ENCODE assay signal across 8 mouse cellular contexts in the genomic region with DNA sequence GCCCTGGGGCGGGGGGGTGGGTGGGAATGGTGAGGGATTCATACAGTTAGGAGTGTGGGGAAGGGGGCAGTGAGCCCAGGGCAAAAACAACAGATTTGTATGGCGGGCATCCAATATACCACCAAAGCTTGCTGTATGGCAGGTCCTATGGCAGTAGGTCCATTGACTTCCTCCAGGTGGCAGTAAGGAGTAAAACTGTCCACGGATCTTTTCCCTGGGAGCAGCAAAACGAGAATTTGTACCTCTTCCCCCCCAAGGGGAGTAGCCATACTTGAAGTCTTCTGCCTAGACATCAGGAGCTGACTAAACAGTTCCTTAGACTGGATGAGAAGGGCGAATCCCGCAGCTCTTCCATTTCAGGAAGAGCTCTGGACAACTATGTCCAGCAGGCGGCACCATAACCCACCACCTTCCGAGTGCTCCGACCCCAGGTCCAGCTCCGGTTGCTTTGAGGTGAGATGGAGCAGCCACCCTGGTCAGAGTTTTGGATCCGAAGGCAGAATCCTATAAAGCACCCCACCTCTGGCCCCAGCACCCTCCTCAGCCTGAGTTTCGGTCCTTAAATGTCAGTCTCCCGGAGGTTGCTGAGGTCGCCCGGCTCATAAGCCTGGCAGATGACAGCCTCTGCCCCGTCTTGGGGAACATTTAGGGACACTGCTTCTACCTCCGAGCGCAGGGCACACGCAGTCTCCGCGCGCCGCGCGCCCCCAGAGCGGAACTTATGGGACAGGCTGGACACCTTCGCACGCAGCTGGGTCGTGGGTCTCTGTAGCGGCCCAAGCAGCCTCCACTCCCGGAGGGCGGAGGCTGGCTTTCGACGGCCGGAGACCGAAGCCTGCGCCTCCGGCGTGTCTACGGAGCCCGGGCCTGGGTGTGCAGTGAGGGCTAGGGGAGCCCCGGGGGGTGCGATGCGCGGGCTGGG. TPM values are rescaled to one million over a fixed set of nuclear protein-coding genes. Genes with fewer than 3 reads are reported as not detected.
DNase-seq lines count a peak whose midpoint lies in the region; ATAC-seq and TF ChIP-seq lines count a peak whose summit lies in the region.

No protein-coding gene starts in this region.

- H3K4me1 ChIP-seq in cerebellum, adult 2 months (ENCODE audit: control insufficient read depth, insufficient read depth, low read length), result peaks cover 17% of the 10 kb centered on the region
- peaks cover 22% of the 10 kb centered on the region for H3K4me1 ChIP-seq in forebrain, embryonic 16.5 days (replicated peaks; ENCODE audit: control insufficient read depth, insufficient read depth, low read length)
- peaks cover 16% of the 10 kb centered on the region for H3K4me1 ChIP-seq in hindbrain, embryonic 13.5 days (replicated peaks)

- no peaks in the 10 kb centered on the region for H3K9me3 ChIP-seq in forebrain, embryonic 16.5 days (ENCODE audit: control insufficient read depth, low read length)
- H3K9me3 ChIP-seq in hindbrain, embryonic 13.5 days, result no peaks in the 10 kb centered on the region

- peak overlapping the region; percentile 44 for H3K9ac ChIP-seq in forebrain, embryonic 16.5 days (replicated peaks; ENCODE audit: low read depth, low read length)
- H3K9ac ChIP-seq in hindbrain, embryonic 13.5 days, result peak overlapping the region; percentile 71

- ATAC-seq in forebrain, embryonic 16.5 days, result peak; percentile 42
- peak; percentile 55 for ATAC-seq in hindbrain, embryonic 13.5 days (ENCODE audit: low FRiP score)
- peak; percentile 82 for ATAC-seq in megakaryocyte, adult 5-6 weeks (ENCODE audit: poor library complexity, severe bottlenecking)

- WGBS in cerebellum, adult 2 months, result 3% methylated on average over 45 of the region's 45 CpGs
- 2% methylated on average over 45 of the region's 45 CpGs for whole genome bisulfite sequencing in forebrain, embryonic 16.5 days
- WGBS in hindbrain, embryonic 13.5 days, result 4% methylated on average over 45 of the region's 45 CpGs

- H3K27me3 ChIP-seq in cerebellum, adult 2 months (ENCODE audit: control insufficient read depth, insufficient read depth, low read length), result no peaks in the 10 kb centered on the region
- peaks cover 31% of the 10 kb centered on the region for H3K27me3 ChIP-seq in forebrain, embryonic 16.5 days (replicated peaks; ENCODE audit: control insufficient read depth, insufficient read depth, low read length)
- peaks cover 54% of the 10 kb centered on the region for H3K27me3 ChIP-seq in hindbrain, embryonic 13.5 days

- peak; percentile 65 for TF ChIP-seq CTCF in cerebellum, adult 2 months (IDR thresholded peaks at IDR 0.05; ENCODE audit: borderline replicate concordance, insufficient read depth, low read depth, low read length)

- peak overlapping the region; percentile 17 for H3K4me3 ChIP-seq in cerebellum, adult 2 months (replicated peaks; ENCODE audit: insufficient read depth, low read depth, low read length)
- peak overlapping the region; percentile 39 for H3K4me3 ChIP-seq in forebrain, embryonic 16.5 days (replicated peaks; ENCODE audit: low read length)
- H3K4me3 ChIP-seq in hindbrain, embryonic 13.5 days, result peak overlapping the region; percentile 47

- H3K27ac ChIP-seq in cerebellum, adult 2 months (ENCODE audit: insufficient read depth, low read length), result no peak overlapping the region
- H3K27ac ChIP-seq in forebrain, embryonic 16.5 days (ENCODE audit: low read length), result no peak overlapping the region
- H3K27ac ChIP-seq in hindbrain, embryonic 13.5 days, result no peak overlapping the region

- intact Hi-C loops in left cerebral cortex, postnatal 14 days (cut with DNase I), result loop anchor here (5.0 kb wide), 2 partner anchors 227 to 267 kb away; no protein-coding TSS in a partner anchor

- H3K4me2 ChIP-seq in forebrain, embryonic 16.5 days (ENCODE audit: low read length), result peak overlapping the region; percentile 65
- peak overlapping the region; percentile 73 for H3K4me2 ChIP-seq in hindbrain, embryonic 13.5 days

- peak; percentile 49 for DNase-seq in layer of hippocampus, adult 11-12 months (ENCODE audit: low spot score)
- DNase-seq in layer of hippocampus, adult 9-11 months, result no peak
- DNase-seq in cerebellum, adult 2 months, result peak; percentile 43 to 49
- DNase-seq in left cerebral cortex, postnatal 14 days (ENCODE audit: low spot score in 2 of 2), result peak; percentile 66 to 77
- peak; percentile 58 for DNase-seq in right cerebral cortex, postnatal 4 days

- no peaks in the 10 kb centered on the region for H3K36me3 ChIP-seq in forebrain, embryonic 16.5 days (ENCODE audit: control insufficient read depth, insufficient read depth)
- H3K36me3 ChIP-seq in hindbrain, embryonic 13.5 days, result no peaks in the 10 kb centered on the region

- no peak for TF ChIP-seq POLR2A in cerebellum, adult 2 months (IDR thresholded peaks at IDR 0.05; ENCODE audit: borderline replicate concordance, insufficient read depth, low read length)

RNA-seq across cellular contexts. Expression of gene Adra1d, which starts 16.4 kb away (rescaled TPM):
- polyA plus RNA-seq in cerebellum, adult 2 months (2012; rRNA removed), result 7.0 and 7.8 TPM in 2 replicates
- 0.10 TPM in 1 of 2 replicates, not detected in the other for polyA plus RNA-seq in forebrain, embryonic 16.5 days (2015; fragmentation: Nextera tagmentation; extraction: Ambion mirVana)
- 0.10 and 0.25 TPM in 2 replicates for polyA plus RNA-seq in hindbrain, embryonic 13.5 days (2015; fragmentation: Nextera tagmentation; extraction: Ambion mirVana)
- total RNA-seq in left cerebral cortex, postnatal 14 days (2021), result 10 to 100 TPM; 43.4 to 46.9 TPM
- total RNA-seq in megakaryocyte, adult 5-6 weeks (2015), result not detected in 2 replicates
- not detected in 2 replicates for total RNA-seq in megakaryocyte, adult 5-6 weeks (2017)

RNA-seq across cellular contexts. Expression of gene Smox, which starts 54.4 kb away (rescaled TPM):
- 93.0 and 93.4 TPM in 2 replicates for polyA plus RNA-seq in cerebellum, adult 2 months (2012; rRNA removed)
- 56.2 and 57.2 TPM in 2 replicates for polyA plus RNA-seq in forebrain, embryonic 16.5 days (2015; fragmentation: Nextera tagmentation; extraction: Ambion mirVana)
- polyA plus RNA-seq in hindbrain, embryonic 13.5 days (2015; fragmentation: Nextera tagmentation; extraction: Ambion mirVana), result 47.9 and 50.1 TPM in 2 replicates
- 10 to 100 TPM; 65.4 to 68.9 TPM for total RNA-seq in left cerebral cortex, postnatal 14 days (2021)
- 12.6 and 17.4 TPM in 2 replicates for total RNA-seq in megakaryocyte, adult 5-6 weeks (2015)
- 12.0 and 16.1 TPM in 2 replicates for total RNA-seq in megakaryocyte, adult 5-6 weeks (2017)
